Mouse (Mus musculus) left cerebral cortex, adult 18-20 months (tissue): ENCODE results near the gene Cped1. TPM values are rescaled to one million over a fixed set of nuclear protein-coding genes. Genes with fewer than 3 reads are reported as not detected.

Source experiments
- DNase-seq, 2 experiments: peaks; one replicate each; pipeline ENCODE4 v3.0.0; 2021 to 2022; ENCODE audit warnings: low spot score in 2 of 2, mixed read lengths in 1 of 2
- long read RNA-seq, 2 experiments: library from polyadenylated mRNA; stranded (forward); transcript quantifications; one replicate each; pipeline ENCODE4 v2.0.0; 2021
- total RNA-seq, 2 experiments: library from RNA; stranded (reverse); gene quantifications; 2 replicates each; pipeline ENCODE4 v1.2.3; 2021

The Cped1 gene
- 1 to 10 TPM; 3.7 to 5.9 TPM for total RNA-seq
- long read RNA-seq, experiment 1, full-length matches to known transcripts: 1 of 5 reads
- long read RNA-seq, experiment 1, partial matches to known transcripts: 1 of 5 reads
- long read RNA-seq, experiment 1, other reads (novel, unspliced or antisense): 3 of 5 reads
- long read RNA-seq, experiment 2, full-length matches to known transcripts: 1 of 5 reads
- long read RNA-seq, experiment 2, partial matches to known transcripts: 0 of 5 reads
- long read RNA-seq, experiment 2, other reads (novel, unspliced or antisense): 4 of 5 reads

GRCm38 (mm10) chr6:21985732-21986540 lies at the start of gene Cped1:
Gene Cped1, plus strand, starts transcription at chr6:21985916.
- DNase-seq: peak in 1 of 2 experiments; percentile 15

GRCm38 (mm10) chr6:21937981-21938635 lies 47.6 kb upstream of the Cped1 start:
- no peak for DNase-seq

- peak; percentile 97 to 99 for DNase-seq
Measured at GRCm38 (mm10) chr6:21949226-21949731, 36.4 kb upstream of the Cped1 start, which contains the start of gene Ing3. Gene Ing3, plus strand, starts transcription at chr6:21949571.

GRCm38 (mm10) chr6:21949771-21950448 lies 35.8 kb upstream of the Cped1 start:
- peak; percentile 96 to 98 for DNase-seq

- DNase-seq: no peak
Measured at GRCm38 (mm10) chr6:21950676-21951075, 35.0 kb upstream of the Cped1 start.

- no peak for DNase-seq
Measured at GRCm38 (mm10) chr6:21955468-21955867, 30.2 kb upstream of the Cped1 start.

GRCm38 (mm10) chr6:21958922-21959321 lies 26.8 kb upstream of the Cped1 start:
- no peak for DNase-seq

- DNase-seq: no peak
Measured at GRCm38 (mm10) chr6:21959909-21960308, 25.8 kb upstream of the Cped1 start.

GRCm38 (mm10) chr6:21977532-21977931 lies 8.2 kb upstream of the Cped1 start:
- no peak for DNase-seq

- DNase-seq: no peak
Measured at GRCm38 (mm10) chr6:21981114-21981513, 4.6 kb upstream of the Cped1 start.

GRCm38 (mm10) chr6:21984990-21985731 lies 555 bp upstream of the Cped1 start:
- peak; percentile 23 to 57 for DNase-seq

- no peak for DNase-seq
Measured at GRCm38 (mm10) chr6:21986660-21987331, 1.1 kb downstream of the Cped1 start.

- DNase-seq: no peak
Measured at GRCm38 (mm10) chr6:21987554-21987953, 1.8 kb downstream of the Cped1 start.

GRCm38 (mm10) chr6:21988296-21988695 lies 2.6 kb downstream of the Cped1 start:
- DNase-seq: no peak

- DNase-seq: no peak
Measured at GRCm38 (mm10) chr6:21989081-21989480, 3.4 kb downstream of the Cped1 start.

- DNase-seq: no peak
Measured at GRCm38 (mm10) chr6:21990181-21991135, 4.7 kb downstream of the Cped1 start.

GRCm38 (mm10) chr6:21991151-21991550 lies 5.4 kb downstream of the Cped1 start:
- DNase-seq: no peak

GRCm38 (mm10) chr6:21993070-21993469 lies 7.4 kb downstream of the Cped1 start:
- no peak for DNase-seq

- no peak for DNase-seq
Measured at GRCm38 (mm10) chr6:21998131-21998530, 12.4 kb downstream of the Cped1 start.
